Mouse (Mus musculus) embryonic facial prominence, embryonic 10.5 days (tissue): Measurements from ENCODE around the gene Susd6. TPM values are rescaled to one million over a fixed set of nuclear protein-coding genes. Genes with fewer than 3 reads are reported as not detected.

Experiments
- DNase-seq: peaks from one replicate; pipeline ENCODE4 v3.0.0-alpha.2; 2017; ENCODE audit warnings: low spot score
- H3K27ac ChIP-seq: fragments of 300-500 bp; sonication (generic); replicated peaks from 2 replicates; pipeline ENCODE4 v1.5.1; 2016; ENCODE audit warnings: mild to moderate bottlenecking
- H3K27me3 ChIP-seq: fragments of 300-500 bp; sonication (generic); replicated peaks from 2 replicates; pipeline ENCODE4 v1.6.1; 2016; ENCODE audit warnings: low read depth, mild to moderate bottlenecking; ENCODE audit not compliant: poor library complexity, severe bottlenecking
- H3K36me3 ChIP-seq: fragments of 300-500 bp; sonication (generic); replicated peaks from 2 replicates; pipeline ENCODE4 v1.6.1; 2016; ENCODE audit warnings: mild to moderate bottlenecking, moderate library complexity
- H3K4me1 ChIP-seq: fragments of 300-500 bp; sonication (generic); 2 replicates; pipeline ENCODE4 v1.6.1; 2016
- H3K4me3 ChIP-seq: fragments of 300-500 bp; sonication (generic); 2 replicates; pipeline ENCODE4 v1.5.1; 2016; ENCODE audit warnings: mild to moderate bottlenecking, moderate library complexity
- H3K9me3 ChIP-seq: fragments of 300-500 bp; sonication (generic); 2 replicates; pipeline ENCODE4 v1.6.1; 2016; ENCODE audit warnings: mild to moderate bottlenecking
- WGBS: fragments of 180-500 bp; shearing (Covaris S2); methylation state at CpG from one replicate; pipeline ENCODE4 v1.1.7; 2016; 5-methylcytosine and 5-hydroxymethylcytosine counted together
- polyA plus RNA-seq: library from polyadenylated mRNA; unstranded; fragments of >200 nt; fragmentation: Nextera tagmentation; extraction: Ambion mirVana; gene quantifications from 2 replicates; pipeline ENCODE4 v1.2.1, GENCODE M21; 2016

Susd6 gene
- polyA plus RNA-seq, 1 experiment from 2014 or later = 13.8 TPM

DNA sequence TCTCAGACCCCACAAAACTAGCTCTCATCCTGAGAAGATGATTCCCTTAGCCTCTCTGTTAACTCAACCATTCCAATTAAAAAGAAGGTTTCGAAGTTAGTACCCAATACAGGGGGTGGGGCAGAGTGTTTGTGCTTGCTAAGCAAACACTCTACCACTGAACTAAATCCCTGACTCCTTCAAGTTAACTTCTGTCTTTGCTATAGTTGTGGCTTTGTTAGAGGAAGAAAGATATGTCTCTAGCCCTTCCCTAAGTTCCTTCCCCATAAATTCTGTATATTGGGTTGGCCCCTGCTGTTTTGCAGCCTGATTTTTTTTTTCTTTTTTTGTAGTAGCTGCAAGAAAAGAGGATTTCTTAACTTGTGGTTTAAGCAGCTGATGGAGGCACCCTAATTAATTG is 61.7 kb downstream of the Susd6 start:
- DNase-seq = no peak
- Histone ChIP-seq H3K27me3 (no peaks in the 10 kb centered on the region), H3K4me3 (no peak overlapping the region), H3K27ac (no peak overlapping the region), H3K9me3 (no peaks in the 10 kb centered on the region), H3K36me3 (no peaks in the 10 kb centered on the region), H3K4me1 (peaks cover 6% of the 10 kb centered on the region)
- 90% methylated on average over 1 of the region's 1 CpGs for WGBS

DNA sequence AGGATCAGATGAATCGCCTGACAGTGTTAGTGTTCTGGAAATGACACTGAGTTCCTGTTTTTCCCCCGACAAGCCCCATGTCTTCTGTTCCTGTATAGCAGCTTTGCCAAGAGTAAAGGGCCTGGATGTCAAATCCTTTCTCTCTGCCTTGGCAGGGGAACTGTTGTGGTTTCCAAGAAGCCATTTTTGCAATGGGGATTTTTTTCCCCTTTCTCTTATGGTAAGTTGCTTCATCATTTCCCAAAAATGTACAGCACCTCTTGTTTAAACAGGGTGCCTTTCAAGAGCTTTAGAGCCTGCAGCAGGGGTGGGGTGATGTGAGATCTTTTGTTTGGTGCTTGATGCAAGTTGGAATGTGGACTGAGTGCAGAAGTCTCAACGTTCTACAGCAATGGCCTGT is 63.4 kb downstream of the Susd6 start:
- H3K36me3 ChIP-seq = no peaks in the 10 kb centered on the region
- peaks cover 8% of the 10 kb centered on the region; the same call in 1 of the 2 replicates for H3K4me1 ChIP-seq
- H3K9me3 ChIP-seq = no peaks in the 10 kb centered on the region
- H3K27me3 ChIP-seq = no peaks in the 10 kb centered on the region
- 79% methylated on average over 3 of the region's 3 CpGs for WGBS
- no peak overlapping the region for H3K27ac ChIP-seq
- no peak for DNase-seq
- H3K4me3 ChIP-seq = no peak overlapping the region

DNA sequence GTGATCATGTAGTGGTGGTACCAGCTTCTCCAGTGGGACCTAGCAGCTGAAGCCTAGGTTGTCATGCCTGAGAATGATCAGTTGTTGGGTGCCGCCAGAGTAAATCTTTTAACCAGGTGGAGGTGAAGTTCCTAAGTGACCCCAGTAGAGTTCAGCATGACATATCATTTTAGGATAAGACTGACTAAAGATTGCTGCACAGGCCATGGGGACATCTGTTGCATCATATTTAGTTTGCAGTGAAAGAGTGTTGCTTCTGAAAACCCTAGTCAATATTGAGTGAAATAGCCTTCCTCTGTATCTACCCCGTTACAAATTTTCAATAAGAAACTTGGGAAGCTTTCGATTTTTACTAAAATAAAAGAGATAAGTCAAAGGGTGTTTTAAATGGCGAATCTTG is 64.4 kb downstream of the Susd6 start:
- Histone ChIP-seq H3K4me3 (no peak overlapping the region), H3K27ac (no peak overlapping the region), H3K4me1 (peaks cover 8% of the 10 kb centered on the region; the same call in 1 of the 2 replicates), H3K36me3 (no peaks in the 10 kb centered on the region), H3K9me3 (no peaks in the 10 kb centered on the region), H3K27me3 (no peaks in the 10 kb centered on the region)
- no peak for DNase-seq
- 93% methylated on average over 4 of the region's 4 CpGs for WGBS

DNA sequence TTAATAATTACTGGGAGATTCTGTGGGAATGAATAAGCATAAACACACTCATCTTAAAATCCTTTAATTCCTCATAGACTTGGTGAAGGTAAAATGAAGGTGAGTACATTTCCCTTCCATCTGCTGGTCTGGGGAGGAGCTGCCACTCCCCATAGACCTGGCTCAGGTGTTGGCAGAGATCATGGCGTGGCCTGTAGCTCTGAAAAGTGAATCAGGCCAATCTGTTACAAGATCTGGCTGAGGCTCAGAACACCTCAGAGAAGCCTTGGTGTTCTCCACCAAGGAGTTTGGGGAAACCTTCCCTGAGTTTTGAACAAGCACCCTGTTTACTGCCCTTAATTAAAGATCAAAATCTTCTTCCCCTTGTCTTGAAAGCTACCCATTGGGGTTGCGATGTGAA is 64.8 kb downstream of the Susd6 start:
- Histone ChIP-seq H3K9me3 (no peaks in the 10 kb centered on the region), H3K36me3 (no peaks in the 10 kb centered on the region), H3K4me1 (peaks cover 8% of the 10 kb centered on the region; the same call in 1 of the 2 replicates), H3K27ac (no peak overlapping the region), H3K27me3 (no peaks in the 10 kb centered on the region), H3K4me3 (no peak overlapping the region)
- DNase-seq = no peak
- WGBS = 88% methylated on average over 2 of the region's 2 CpGs

DNA sequence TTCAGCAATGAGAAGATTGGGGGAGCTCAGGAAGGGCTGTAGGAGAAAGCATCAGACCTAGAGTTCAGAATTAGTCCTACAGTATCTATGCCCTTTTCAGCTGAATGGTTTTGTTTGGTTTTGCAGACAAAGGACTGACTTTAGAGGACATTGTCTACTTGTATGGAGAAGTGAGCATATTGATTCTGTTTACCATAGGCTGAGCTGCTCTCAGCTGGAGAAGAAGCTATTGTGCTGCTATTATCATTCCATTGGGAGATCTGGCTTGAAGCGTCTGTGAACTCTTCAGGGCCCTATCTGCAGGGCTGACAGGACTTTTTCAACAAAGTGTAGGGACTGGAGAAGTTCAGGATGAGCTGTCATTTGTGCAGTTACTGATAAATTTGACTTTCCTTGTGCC is 65.3 kb downstream of the Susd6 start:
- no peak for DNase-seq
- 26% methylated on average over 1 of the region's 1 CpGs for WGBS
- Histone ChIP-seq H3K27ac (no peak overlapping the region), H3K36me3 (no peaks in the 10 kb centered on the region), H3K4me1 (peaks cover 8% of the 10 kb centered on the region; the same call in 1 of the 2 replicates), H3K9me3 (no peaks in the 10 kb centered on the region), H3K27me3 (no peaks in the 10 kb centered on the region), H3K4me3 (no peak overlapping the region)

DNA sequence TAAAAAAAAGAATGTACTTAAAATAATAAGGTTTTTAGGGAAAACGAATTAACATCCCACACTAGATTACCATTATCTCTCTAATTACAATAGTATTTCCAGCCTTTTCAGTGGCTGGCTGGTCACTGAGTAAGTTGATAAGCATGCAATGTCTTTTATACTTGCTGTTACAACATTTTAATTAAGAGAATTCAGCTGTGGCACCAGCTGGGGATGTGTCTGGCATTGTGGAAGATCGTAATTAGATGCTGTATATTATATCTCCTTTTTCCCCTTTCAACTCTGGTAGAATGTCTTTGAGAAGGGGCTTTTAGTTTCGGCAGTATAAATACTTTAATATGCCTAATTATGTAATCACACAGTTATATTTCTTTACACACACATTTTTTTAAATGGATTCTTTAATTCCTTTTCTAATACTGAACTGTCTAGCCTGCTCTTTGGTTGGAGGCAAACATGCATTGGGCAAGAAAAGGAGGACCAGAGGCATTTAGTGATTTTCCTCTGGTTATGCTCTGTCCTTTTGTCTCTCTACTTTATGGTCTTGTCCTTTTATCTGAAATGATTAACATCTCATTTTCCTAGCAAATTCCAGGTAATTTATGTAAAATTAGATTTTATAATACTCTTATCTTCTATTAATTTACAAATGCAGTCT is 67.5 kb downstream of the Susd6 start:
- Histone ChIP-seq H3K4me1 (peaks cover 19% of the 10 kb centered on the region), H3K36me3 (no peaks in the 10 kb centered on the region)
- WGBS = 81% methylated on average over 3 of the region's 3 CpGs

DNA sequence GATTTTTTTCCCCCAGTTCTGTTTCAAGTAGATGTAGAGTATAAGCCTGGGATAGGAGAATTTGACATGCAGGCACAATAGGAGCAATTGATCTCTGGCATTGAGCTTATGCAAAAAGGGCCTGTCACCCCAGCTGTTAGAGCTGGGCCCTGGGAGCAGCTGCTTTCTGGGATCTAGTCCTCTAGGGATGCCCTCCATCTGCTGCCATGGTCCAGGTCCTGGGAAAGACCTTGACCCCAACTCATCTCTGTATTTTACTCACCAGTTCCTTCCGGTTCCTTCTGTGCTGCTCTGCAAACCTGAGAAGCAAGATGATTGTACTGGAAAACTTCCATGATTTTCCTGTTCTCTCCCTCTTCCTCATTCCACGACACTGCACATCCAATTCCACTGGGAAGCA is 68.0 kb downstream of the Susd6 start:
- WGBS = 72% methylated on average over 2 of the region's 2 CpGs
- H3K4me1 ChIP-seq = peaks cover 21% of the 10 kb centered on the region
- no peaks in the 10 kb centered on the region for H3K36me3 ChIP-seq
- no peaks in the 10 kb centered on the region for H3K9me3 ChIP-seq
- H3K27me3 ChIP-seq = no peaks in the 10 kb centered on the region
- H3K27ac ChIP-seq = no peak overlapping the region; the same call in 1 of the 2 replicates
- no peak overlapping the region for H3K4me3 ChIP-seq
- no peak for DNase-seq

More for the DNA sequence above, 67.5 kb downstream of the Susd6 start:
- DNase-seq = no peak
- no peaks in the 10 kb centered on the region for H3K9me3 ChIP-seq
- H3K4me3 ChIP-seq = no peak overlapping the region
- H3K27ac ChIP-seq = no peak overlapping the region
- H3K27me3 ChIP-seq = no peaks in the 10 kb centered on the region

DNA sequence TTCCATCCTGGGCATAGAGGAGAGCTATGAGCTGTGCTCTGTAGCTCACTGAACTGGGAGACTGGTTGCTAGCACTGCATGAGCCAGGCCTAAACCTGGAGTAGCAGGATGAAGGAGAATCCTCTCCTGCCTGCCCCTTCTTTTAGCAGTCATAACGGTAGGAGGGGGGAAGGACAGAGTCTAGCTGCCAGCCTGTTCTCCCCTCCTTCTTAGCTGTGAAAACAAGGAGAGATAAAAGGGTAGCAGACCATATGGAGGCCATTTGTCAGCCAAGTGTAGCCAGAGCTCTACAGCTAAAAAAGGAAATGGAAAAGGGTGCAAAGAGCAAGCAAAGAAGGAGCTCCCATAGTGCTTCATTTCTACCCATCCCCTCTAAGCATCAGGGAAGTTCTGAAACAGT is 71.6 kb downstream of the Susd6 start:
- Histone ChIP-seq H3K27ac (no peak overlapping the region; the same call in 1 of the 2 replicates), H3K4me3 (no peak overlapping the region), H3K9me3 (no peaks in the 10 kb centered on the region), H3K27me3 (no peaks in the 10 kb centered on the region), H3K36me3 (no peaks in the 10 kb centered on the region), H3K4me1 (peaks cover 22% of the 10 kb centered on the region)
- DNase-seq = no peak
- 6% methylated on average over 1 of the region's 1 CpGs for WGBS

DNA sequence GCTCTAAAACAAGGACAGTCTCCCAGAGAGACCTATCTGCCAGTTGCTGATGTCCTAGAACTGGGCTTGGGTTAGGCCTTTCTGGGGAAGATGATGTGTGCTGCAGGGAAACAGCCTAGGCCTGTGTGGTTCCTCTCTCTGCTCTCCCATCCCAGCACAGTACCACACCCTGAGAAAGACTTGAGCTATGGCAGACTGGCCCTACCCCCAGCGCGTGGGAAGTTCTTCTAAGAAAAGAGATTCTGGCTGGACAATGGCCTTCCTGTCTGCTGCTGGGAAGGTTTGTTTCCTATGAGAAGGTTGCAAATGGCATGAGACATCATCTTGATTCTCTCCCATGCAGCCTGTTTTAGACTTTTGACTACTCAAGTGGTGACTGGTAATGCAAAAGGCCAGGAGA is 73.1 kb downstream of the Susd6 start:
- Histone ChIP-seq H3K27ac (no peak overlapping the region), H3K27me3 (no peaks in the 10 kb centered on the region), H3K9me3 (no peaks in the 10 kb centered on the region), H3K4me1 (peaks cover 16% of the 10 kb centered on the region), H3K4me3 (no peak overlapping the region), H3K36me3 (0 out of 2 replicates have a peak, but pooled peaks cover 2% of the 10 kb centered on the region)
- WGBS = 60% methylated on average over 2 of the region's 2 CpGs
- DNase-seq = no peak

DNA sequence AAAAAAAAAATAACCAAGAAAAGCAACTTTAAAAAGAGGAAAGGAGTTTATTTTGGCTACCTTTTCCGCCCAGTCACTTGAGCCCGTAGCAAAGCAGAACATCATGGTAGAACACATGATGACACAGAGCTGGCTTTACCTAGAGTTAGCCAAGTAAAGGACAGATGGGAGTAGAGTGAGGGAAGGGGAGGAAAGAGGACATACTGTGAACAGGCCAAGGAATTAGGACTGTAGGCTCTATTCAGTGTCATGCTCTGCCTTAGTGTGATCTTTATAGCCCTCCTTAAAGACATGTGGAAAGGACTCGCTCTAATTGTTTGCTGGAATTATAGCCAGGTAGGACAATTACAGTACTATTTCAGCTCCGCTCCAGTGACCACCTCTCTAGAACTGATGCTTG is 74.9 kb downstream of the Susd6 start:
- H3K4me3 ChIP-seq = no peak overlapping the region
- H3K9me3 ChIP-seq = no peaks in the 10 kb centered on the region
- H3K4me1 ChIP-seq = peaks cover 14% of the 10 kb centered on the region
- no peaks in the 10 kb centered on the region for H3K27me3 ChIP-seq
- H3K27ac ChIP-seq = no peak overlapping the region
- peaks cover 17% of the 10 kb centered on the region for H3K36me3 ChIP-seq
- DNase-seq = no peak
- 92% methylated on average over 4 of the region's 4 CpGs for WGBS

DNA sequence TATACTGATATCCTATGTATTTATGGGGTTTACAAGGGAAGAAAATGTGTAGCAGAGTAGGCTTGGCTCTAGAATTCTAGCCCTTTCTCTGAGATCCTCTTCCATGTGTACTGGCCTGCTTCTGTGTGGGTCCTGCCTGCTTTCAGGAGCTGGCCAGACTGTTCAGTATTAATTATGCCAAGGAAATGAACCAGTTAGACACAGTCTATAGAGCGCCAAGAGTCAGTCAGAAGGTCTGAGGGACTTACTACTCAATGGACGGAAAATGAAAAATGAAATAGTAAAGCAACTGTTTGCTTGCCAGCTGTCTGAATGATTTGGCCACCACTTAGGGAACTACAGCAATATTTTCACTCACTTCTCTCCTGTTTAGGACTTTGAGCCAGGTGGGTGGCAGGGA is 75.7 kb downstream of the Susd6 start:
- Histone ChIP-seq H3K4me1 (peaks cover 14% of the 10 kb centered on the region), H3K27me3 (no peaks in the 10 kb centered on the region), H3K9me3 (no peaks in the 10 kb centered on the region), H3K27ac (no peak overlapping the region), H3K36me3 (peaks cover 25% of the 10 kb centered on the region), H3K4me3 (no peak overlapping the region)
- WGBS = 89% methylated on average over 2 of the region's 2 CpGs
- DNase-seq = no peak

DNA sequence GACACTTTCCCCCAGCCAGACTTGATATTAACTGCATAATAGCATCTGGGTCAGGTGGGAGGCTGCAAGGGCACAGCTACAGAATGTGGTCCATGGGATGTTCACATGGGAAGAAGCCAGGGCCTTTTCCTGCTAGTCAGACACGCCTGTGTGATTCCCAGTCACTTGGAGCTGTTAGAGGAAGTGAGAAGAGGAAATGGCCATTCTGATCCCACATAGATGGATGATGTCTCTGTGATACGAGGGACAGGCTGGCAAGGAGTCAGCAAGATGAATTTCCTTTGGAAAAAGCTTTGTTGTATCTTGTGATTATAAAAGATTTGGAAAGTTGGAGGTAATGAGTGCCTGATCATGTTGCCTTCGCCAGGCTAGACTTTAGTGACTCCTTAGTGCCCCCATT is 76.8 kb downstream of the Susd6 start:
- H3K9me3 ChIP-seq = no peaks in the 10 kb centered on the region
- H3K36me3 ChIP-seq = peaks cover 25% of the 10 kb centered on the region
- no peak overlapping the region for H3K4me3 ChIP-seq
- no peak overlapping the region for H3K27ac ChIP-seq
- no peaks in the 10 kb centered on the region for H3K27me3 ChIP-seq
- WGBS = 87% methylated on average over 3 of the region's 3 CpGs
- no peak for DNase-seq
- peaks cover 7% of the 10 kb centered on the region for H3K4me1 ChIP-seq

DNA sequence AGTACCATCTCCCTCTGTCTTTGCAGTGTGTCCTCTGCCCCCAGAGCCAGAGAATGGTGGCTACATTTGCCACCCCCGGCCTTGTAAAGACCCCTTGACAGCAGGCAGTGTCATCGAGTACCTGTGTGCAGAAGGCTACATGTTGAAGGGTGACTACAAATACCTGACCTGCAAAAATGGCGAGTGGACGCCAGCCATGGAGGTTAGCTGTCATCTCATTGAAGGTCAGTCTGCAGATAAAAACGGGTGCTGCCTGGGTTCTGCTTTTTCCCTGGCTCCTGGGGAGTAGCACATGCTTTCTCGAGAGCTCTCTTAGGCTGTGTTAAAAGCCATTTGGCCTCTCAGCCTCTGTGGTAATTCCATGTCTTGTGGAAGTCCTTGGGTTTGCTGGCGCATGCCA is 78.1 kb downstream of the Susd6 start:
- H3K9me3 ChIP-seq = no peaks in the 10 kb centered on the region
- H3K4me1 ChIP-seq = 0 out of 2 replicates have a peak, but pooled peaks cover under 1% of the 10 kb centered on the region
- H3K27ac ChIP-seq = no peak overlapping the region
- WGBS = 91% methylated on average over 7 of the region's 7 CpGs
- H3K4me3 ChIP-seq = no peak overlapping the region
- H3K27me3 ChIP-seq = no peaks in the 10 kb centered on the region
- peaks cover 31% of the 10 kb centered on the region for H3K36me3 ChIP-seq
- DNase-seq = no peak
